Mouse (Mus musculus): ENCODE results near the gene Hcar2. TPM values are rescaled to one million over a fixed set of nuclear protein-coding genes. Genes with fewer than 3 reads are reported as not detected.
A peak's percentile ranks its signal among the peaks of the same experiment; 100 is the strongest.

Hcar2 gene
- polyA plus RNA-seq, 1 experiment = not detected

- no peak for TF ChIP-seq POLR2A (IDR thresholded peaks at IDR 0.05; ENCODE audit: low read depth, low read length)
- TF ChIP-seq CTCF (IDR thresholded peaks at IDR 0.05; ENCODE audit: borderline replicate concordance, insufficient read depth, low read length) = no peak
- Histone ChIP-seq H3K27ac (ENCODE audit: insufficient read depth, low read length) (no peak overlapping the region), H3K4me1 (ENCODE audit: control insufficient read depth, insufficient read depth, low read length) (no peaks in the 10 kb centered on the region), H3K4me3 (ENCODE audit: insufficient read depth, low read length) (no peak overlapping the region)
Observed at GRCm38 (mm10) chr5:123842221-123842934, 22.9 kb downstream of the Hcar2 start.

GRCm38 (mm10) chr5:123837371-123837770, 27.9 kb downstream of the Hcar2 start:
- no peak overlapping the region for H3K27ac ChIP-seq (ENCODE audit: insufficient read depth, low read length)
- no peaks in the 10 kb centered on the region for H3K4me1 ChIP-seq (ENCODE audit: control insufficient read depth, insufficient read depth, low read length)
- TF ChIP-seq POLR2A (IDR thresholded peaks at IDR 0.05; ENCODE audit: low read depth, low read length) (no peak), CTCF (IDR thresholded peaks at IDR 0.05; ENCODE audit: borderline replicate concordance, insufficient read depth, low read length) (no peak)
- no peak overlapping the region for H3K4me3 ChIP-seq (ENCODE audit: insufficient read depth, low read length)

DNA sequence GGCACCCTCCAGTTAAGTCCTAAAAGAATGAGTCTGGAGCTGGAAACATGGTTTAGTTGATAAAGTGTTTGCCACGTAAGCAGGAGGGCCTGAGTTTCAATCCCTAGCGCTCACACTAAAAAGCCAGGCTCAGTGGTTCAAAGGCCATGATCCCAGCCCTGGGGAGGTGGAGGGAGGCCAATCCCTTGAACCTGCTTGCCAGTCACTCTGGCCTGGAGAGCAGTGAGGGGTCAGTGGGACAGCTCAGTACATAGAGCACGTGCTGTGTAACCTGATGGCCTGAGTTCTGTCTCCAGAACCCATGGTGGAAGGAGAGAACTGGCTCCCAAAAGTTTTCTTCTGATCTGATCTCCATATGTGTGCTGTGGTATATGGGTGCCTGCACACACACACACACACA, 30.5 kb downstream of the Hcar2 start:
- Histone ChIP-seq H3K4me3 (ENCODE audit: insufficient read depth, low read length) (no peak overlapping the region), H3K4me1 (ENCODE audit: control insufficient read depth, insufficient read depth, low read length) (no peaks in the 10 kb centered on the region), H3K27ac (ENCODE audit: insufficient read depth, low read length) (no peak overlapping the region)
- TF ChIP-seq POLR2A (IDR thresholded peaks at IDR 0.05; ENCODE audit: low read depth, low read length) (no peak), CTCF (IDR thresholded peaks at IDR 0.05; ENCODE audit: borderline replicate concordance, insufficient read depth, low read length) (no peak)

DNA sequence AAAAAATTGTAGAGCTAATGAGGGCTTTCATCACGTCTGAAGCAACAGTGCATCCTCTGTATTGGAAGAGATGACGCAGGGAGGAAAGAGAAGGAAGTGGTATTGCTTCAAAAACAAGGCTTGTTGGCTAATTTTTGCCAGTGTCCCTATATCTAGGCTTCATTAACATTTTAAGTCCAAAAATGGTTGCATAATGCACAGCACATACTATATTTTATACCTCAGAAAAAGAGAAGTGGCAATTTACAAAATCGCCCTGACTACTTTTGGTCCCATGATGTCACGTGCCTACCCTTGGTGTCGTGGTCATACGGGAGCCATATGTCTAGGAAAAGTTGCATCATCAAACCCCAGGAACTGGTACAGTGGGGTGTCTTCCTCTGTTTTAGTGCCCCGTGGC, 33.0 kb downstream of the Hcar2 start:
- no peak for TF ChIP-seq CTCF (IDR thresholded peaks at IDR 0.05; ENCODE audit: borderline replicate concordance, insufficient read depth, low read length)
- TF ChIP-seq POLR2A (IDR thresholded peaks at IDR 0.05; ENCODE audit: low read depth, low read length) = no peak
- Histone ChIP-seq H3K4me1 (ENCODE audit: control insufficient read depth, insufficient read depth, low read length) (no peaks in the 10 kb centered on the region), H3K27ac (ENCODE audit: insufficient read depth, low read length) (no peak overlapping the region), H3K4me3 (ENCODE audit: insufficient read depth, low read length) (no peak overlapping the region)

GRCm38 (mm10) chr5:123827659-123828091, 37.6 kb downstream of the Hcar2 start:
- TF ChIP-seq POLR2A (IDR thresholded peaks at IDR 0.05; ENCODE audit: low read depth, low read length) = no peak
- no peak for TF ChIP-seq CTCF (IDR thresholded peaks at IDR 0.05; ENCODE audit: borderline replicate concordance, insufficient read depth, low read length)
- H3K27ac ChIP-seq (ENCODE audit: insufficient read depth, low read length) = peak overlapping the region; percentile 14; the same call in 1 of the 2 replicates
- no peak overlapping the region for H3K4me3 ChIP-seq (ENCODE audit: insufficient read depth, low read length)
- no peaks in the 10 kb centered on the region for H3K4me1 ChIP-seq (ENCODE audit: control insufficient read depth, insufficient read depth, low read length)

GRCm38 (mm10) chr5:123822706-123823105, 42.6 kb downstream of the Hcar2 start:
- no peaks in the 10 kb centered on the region for H3K4me1 ChIP-seq (ENCODE audit: control insufficient read depth, insufficient read depth, low read length)
- H3K4me3 ChIP-seq (ENCODE audit: insufficient read depth, low read length) = no peak overlapping the region
- no peak overlapping the region for H3K27ac ChIP-seq (ENCODE audit: insufficient read depth, low read length)
- TF ChIP-seq CTCF (IDR thresholded peaks at IDR 0.05; ENCODE audit: borderline replicate concordance, insufficient read depth, low read length) (no peak), POLR2A (IDR thresholded peaks at IDR 0.05; ENCODE audit: low read depth, low read length) (no peak)

DNA sequence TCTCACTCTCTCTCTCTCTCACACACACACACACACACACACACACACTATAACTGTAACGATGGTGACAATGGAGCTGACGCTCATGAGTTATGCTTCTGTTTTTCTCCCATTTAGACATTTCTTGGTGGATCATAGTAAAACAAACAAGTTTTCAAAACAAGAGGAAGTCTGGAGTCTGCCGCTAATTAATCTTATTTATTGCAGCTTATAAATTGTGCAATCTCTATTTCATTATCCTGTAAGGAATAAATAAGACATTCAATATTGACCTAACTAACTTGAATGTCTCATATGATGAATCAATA, 44.1 kb downstream of the Hcar2 start:
- no peak for TF ChIP-seq CTCF (IDR thresholded peaks at IDR 0.05; ENCODE audit: borderline replicate concordance, insufficient read depth, low read length)
- no peak for TF ChIP-seq POLR2A (IDR thresholded peaks at IDR 0.05; ENCODE audit: low read depth, low read length)
- H3K4me1 ChIP-seq (ENCODE audit: control insufficient read depth, insufficient read depth, low read length) = no peaks in the 10 kb centered on the region
- no peak overlapping the region for H3K27ac ChIP-seq (ENCODE audit: insufficient read depth, low read length)
- H3K4me3 ChIP-seq (ENCODE audit: insufficient read depth, low read length) = no peak overlapping the region

DNA sequence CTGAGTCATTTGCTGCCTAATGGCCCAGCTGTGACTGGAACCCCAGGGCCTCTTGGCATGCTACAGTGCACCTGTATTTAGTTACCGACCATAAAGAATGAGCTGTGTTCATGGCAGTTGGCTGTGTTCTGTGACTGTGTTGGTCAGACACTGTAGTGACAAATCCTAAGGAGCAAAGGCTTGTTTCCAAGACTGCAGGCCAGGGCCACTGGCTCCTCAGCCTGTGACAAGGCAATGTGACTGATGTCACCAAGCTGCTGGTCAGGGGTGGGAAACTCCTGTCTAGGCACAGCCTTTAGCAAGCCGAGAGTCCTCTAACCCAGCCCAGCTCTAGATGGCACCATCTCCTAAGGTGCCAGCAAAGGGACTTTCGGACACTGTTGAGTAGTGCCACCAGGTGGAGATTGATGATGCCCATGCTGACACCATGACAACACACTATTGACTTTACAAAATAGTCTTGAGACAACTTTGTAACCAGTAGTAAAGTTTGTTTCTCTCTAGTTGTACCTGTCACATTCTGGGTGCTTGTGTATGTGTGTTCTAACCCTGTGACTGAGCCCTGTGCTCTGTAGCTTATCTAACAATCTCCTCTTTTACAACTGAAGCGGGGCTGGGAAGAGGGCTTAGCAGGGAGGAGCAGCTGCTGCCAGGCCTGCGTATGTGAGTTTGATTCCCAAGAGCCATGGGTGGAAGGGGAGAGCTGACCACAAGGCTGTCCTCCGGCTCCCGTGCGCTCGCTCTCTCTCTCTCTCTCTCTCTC, 44.6 kb downstream of the Hcar2 start:
- H3K4me1 ChIP-seq (ENCODE audit: control insufficient read depth, insufficient read depth, low read length) = no peaks in the 10 kb centered on the region
- H3K4me3 ChIP-seq (ENCODE audit: insufficient read depth, low read length) = no peak overlapping the region
- no peak overlapping the region for H3K27ac ChIP-seq (ENCODE audit: insufficient read depth, low read length)
- TF ChIP-seq CTCF (IDR thresholded peaks at IDR 0.05; ENCODE audit: borderline replicate concordance, insufficient read depth, low read length) = no peak

- no peak overlapping the region for H3K4me3 ChIP-seq (ENCODE audit: insufficient read depth, low read length)
- no peaks in the 10 kb centered on the region for H3K4me1 ChIP-seq (ENCODE audit: control insufficient read depth, insufficient read depth, low read length)
- no peak for TF ChIP-seq CTCF (IDR thresholded peaks at IDR 0.05; ENCODE audit: borderline replicate concordance, insufficient read depth, low read length)
- TF ChIP-seq POLR2A (IDR thresholded peaks at IDR 0.05; ENCODE audit: low read depth, low read length) = no peak
- H3K27ac ChIP-seq (ENCODE audit: insufficient read depth, low read length) = no peak overlapping the region
Observed at GRCm38 (mm10) chr5:123818941-123819577, 46.2 kb downstream of the Hcar2 start.

GRCm38 (mm10) chr5:123816891-123817290, 48.4 kb downstream of the Hcar2 start:
- no peak overlapping the region for H3K27ac ChIP-seq (ENCODE audit: insufficient read depth, low read length)
- no peak overlapping the region for H3K4me3 ChIP-seq (ENCODE audit: insufficient read depth, low read length)
- no peaks in the 10 kb centered on the region for H3K4me1 ChIP-seq (ENCODE audit: control insufficient read depth, insufficient read depth, low read length)
- TF ChIP-seq POLR2A (IDR thresholded peaks at IDR 0.05; ENCODE audit: low read depth, low read length) = no peak
- TF ChIP-seq CTCF (IDR thresholded peaks at IDR 0.05; ENCODE audit: borderline replicate concordance, insufficient read depth, low read length) = no peak

Other genes with a start within 250 kb of the Hcar2 start
- gene Clip1, start 180.9 kb downstream of the Hcar2 start, polyA plus RNA-seq (2011; ENCODE audit: insufficient read length, low read depth, missing spikeins) = 41.3 and 46.0 TPM in 2 replicates
- 47.8 and 56.3 TPM in 2 replicates for gene Zcchc8, start 144.4 kb downstream of the Hcar2 start, polyA plus RNA-seq (2011; ENCODE audit: insufficient read length, low read depth, missing spikeins)
- gene Rsrc2, start 116.1 kb downstream of the Hcar2 start, polyA plus RNA-seq (2011; ENCODE audit: insufficient read length, low read depth, missing spikeins) = 105 and 122 TPM in 2 replicates
- 24.7 and 42.0 TPM in 2 replicates for gene Kntc1, start 115.8 kb downstream of the Hcar2 start, polyA plus RNA-seq (2011; ENCODE audit: insufficient read length, low read depth, missing spikeins)
- gene Hcar1, start 14.5 kb upstream of the Hcar2 start, polyA plus RNA-seq (2011; ENCODE audit: insufficient read length, low read depth, missing spikeins) = 0.16 TPM in 1 of 2 replicates, not detected in the other
- gene Denr, start 41.7 kb upstream of the Hcar2 start, polyA plus RNA-seq (2011; ENCODE audit: insufficient read length, low read depth, missing spikeins) = 110 and 137 TPM in 2 replicates
- gene Gm43518, start 61.9 kb upstream of the Hcar2 start, polyA plus RNA-seq (2011; ENCODE audit: insufficient read length, low read depth, missing spikeins) = 1.4 and 2.0 TPM in 2 replicates
- 3.1 and 8.0 TPM in 2 replicates for gene Ccdc62, start 65.2 kb upstream of the Hcar2 start, polyA plus RNA-seq (2011; ENCODE audit: insufficient read length, low read depth, missing spikeins)
- 5.9 and 6.2 TPM in 2 replicates for gene Hip1r, start 108.1 kb upstream of the Hcar2 start, polyA plus RNA-seq (2011; ENCODE audit: insufficient read length, low read depth, missing spikeins)
- gene Vps37b, start 166.8 kb upstream of the Hcar2 start, polyA plus RNA-seq (2011; ENCODE audit: insufficient read length, low read depth, missing spikeins) = 12.6 and 13.1 TPM in 2 replicates
- 2.6 and 3.8 TPM in 2 replicates for gene Abcb9, start 230.3 kb upstream of the Hcar2 start, polyA plus RNA-seq (2011; ENCODE audit: insufficient read length, low read depth, missing spikeins)
- 9.6 and 12.8 TPM in 2 replicates for gene Ogfod2, start 246.8 kb upstream of the Hcar2 start, polyA plus RNA-seq (2011; ENCODE audit: insufficient read length, low read depth, missing spikeins)

Data from embryonic fibroblast, embryonic 13.5 days (primary cell).